Mouse (Mus musculus) spleen, adult 2 months (tissue): ENCODE data around the gene Tyro3.

Experiments used
- CTCF ChIP-seq: fragments of 200-500 bp; IDR thresholded peaks from 2 replicates; pipeline ENCODE4 v1.5.1; 2011; ENCODE audit warnings: mild to moderate bottlenecking, inconsistent platforms; ENCODE audit not compliant: insufficient read depth, insufficient read length, insufficient replicate concordance; ENCODE audit errors: extremely low read depth
- POLR2A ChIP-seq: fragments of 200-500 bp; IDR thresholded peaks from 2 replicates; pipeline ENCODE4 v1.6.1; 2011; ENCODE audit warnings: low read depth, low read length, inconsistent platforms

- TF ChIP-seq CTCF = no peak
- no peak for TF ChIP-seq POLR2A
Measured at GRCm38 (mm10) chr2:119837616-119838015, 40.1 kb downstream of the Tyro3 start.
